In the genomic region with DNA sequence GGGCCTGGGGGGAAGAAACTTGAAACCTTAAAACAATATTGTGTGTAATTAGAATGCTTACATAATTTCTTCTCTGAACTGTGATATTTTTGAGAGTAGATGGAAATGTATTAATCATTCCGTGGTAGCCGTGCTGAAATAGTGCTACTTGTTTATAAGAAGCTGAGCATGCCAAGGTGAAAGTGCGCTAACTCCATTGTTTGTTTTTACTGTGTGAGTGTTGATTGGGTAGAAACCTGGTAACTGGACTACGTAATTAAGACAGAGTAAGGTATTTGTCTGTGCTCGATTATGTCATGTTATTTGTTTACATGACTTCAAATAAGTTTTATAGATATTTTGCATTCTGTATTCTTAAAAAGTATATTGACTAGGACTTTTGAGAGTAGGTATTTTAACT, we compare ENCODE assay signal across 22 mouse cellular contexts.
"Had no signal": no experiment of that assay in that cellular context is flagged by ENCODE, and none has a peak within 500 bp of the region (broad histone marks: within the 10 kb centered on the region; RNA-seq: fewer than 3 reads in every experiment).

No protein-coding gene starts in this region.

- H3K4me3 ChIP-seq: heart, adult 2 months; heart, embryonic 10.5 days; heart, embryonic 12.5 days; hindbrain, embryonic 10.5 days; hindbrain, embryonic 12.5 days; intestine, embryonic 15.5 days; kidney, embryonic 15.5 days; layer of hippocampus, adult 2 months; left cerebral cortex, adult 2 months; limb, embryonic 13.5 days; limb, embryonic 15.5 days; liver, embryonic 12.5 days had no signal

- H3K4me2 ChIP-seq: heart, embryonic 12.5 days; hindbrain, embryonic 12.5 days; hindbrain, embryonic 14.5 days; intestine, embryonic 15.5 days; kidney, embryonic 15.5 days; limb, embryonic 13.5 days; limb, embryonic 15.5 days; liver, embryonic 12.5 days had no signal

- H3K9me3 ChIP-seq: heart, embryonic 10.5 days; heart, embryonic 12.5 days; hindbrain, embryonic 10.5 days; hindbrain, embryonic 12.5 days; intestine, embryonic 15.5 days; kidney, embryonic 15.5 days; limb, embryonic 13.5 days; limb, embryonic 15.5 days; liver, embryonic 12.5 days had no signal

- DNase-seq: gastrocnemius, postnatal 14 days; gastrocnemius, postnatal 36 days; heart, adult 11 months; heart, adult 2 months; heart, postnatal 10 days; heart, postnatal 4 days; kidney, postnatal 4 days; left cerebral cortex, postnatal 4 days had no signal

- H3K4me1 ChIP-seq: heart, embryonic 10.5 days; heart, embryonic 12.5 days; hindbrain, embryonic 10.5 days; hindbrain, embryonic 12.5 days; intestine, embryonic 15.5 days; kidney, embryonic 15.5 days; limb, embryonic 13.5 days; limb, embryonic 15.5 days had no signal

- H3K27ac ChIP-seq: heart, adult 2 months; heart, embryonic 10.5 days; hindbrain, embryonic 10.5 days; hindbrain, embryonic 12.5 days; hindbrain, embryonic 14.5 days; intestine, embryonic 15.5 days; kidney, embryonic 15.5 days; kidney, postnatal 0 days; layer of hippocampus, adult 2 months; left cerebral cortex, adult 2 months; limb, embryonic 13.5 days; limb, embryonic 15.5 days; liver, embryonic 12.5 days; liver, embryonic 14.5 days had no signal

- H3K9ac ChIP-seq: heart, embryonic 12.5 days; hindbrain, embryonic 12.5 days; hindbrain, embryonic 14.5 days; intestine, embryonic 15.5 days; kidney, embryonic 15.5 days; limb, embryonic 13.5 days; limb, embryonic 15.5 days; liver, embryonic 12.5 days; liver, embryonic 14.5 days had no signal

- H3K27me3 ChIP-seq: heart, embryonic 12.5 days; hindbrain, embryonic 12.5 days; intestine, embryonic 15.5 days; kidney, embryonic 15.5 days; limb, embryonic 13.5 days; limb, embryonic 15.5 days; liver, embryonic 12.5 days had no signal
